Mouse (Mus musculus): Measurements from ENCODE around the gene Pcbd2.
A peak's percentile ranks its signal among the peaks of the same experiment; 100 is the strongest.

Pcbd2 gene

GRCm38 (mm10) chr13:55737885-55738284 is 10.7 kb downstream of the Pcbd2 start:
- DNase-seq: no peak

DNA sequence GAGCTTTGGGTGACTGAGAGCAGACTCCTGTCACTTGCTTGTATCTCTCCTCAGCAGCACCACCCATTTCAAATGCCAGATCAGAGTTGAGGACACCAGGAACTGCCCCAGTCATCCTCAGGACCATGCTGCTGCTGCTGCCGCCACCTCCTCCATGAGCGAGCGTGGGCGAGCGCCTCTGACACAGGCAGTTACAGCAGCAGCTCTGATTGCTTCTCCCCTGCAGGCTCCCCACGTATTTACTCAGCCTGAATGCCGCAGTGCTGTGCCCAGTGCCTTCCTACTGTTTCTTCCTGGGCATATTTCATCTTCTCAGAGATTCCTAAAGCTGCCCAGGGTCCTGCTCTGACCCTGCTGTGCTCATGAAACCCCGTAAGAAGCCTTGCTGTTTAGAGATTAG is 15.1 kb downstream of the Pcbd2 start:
- no peak for DNase-seq

DNA sequence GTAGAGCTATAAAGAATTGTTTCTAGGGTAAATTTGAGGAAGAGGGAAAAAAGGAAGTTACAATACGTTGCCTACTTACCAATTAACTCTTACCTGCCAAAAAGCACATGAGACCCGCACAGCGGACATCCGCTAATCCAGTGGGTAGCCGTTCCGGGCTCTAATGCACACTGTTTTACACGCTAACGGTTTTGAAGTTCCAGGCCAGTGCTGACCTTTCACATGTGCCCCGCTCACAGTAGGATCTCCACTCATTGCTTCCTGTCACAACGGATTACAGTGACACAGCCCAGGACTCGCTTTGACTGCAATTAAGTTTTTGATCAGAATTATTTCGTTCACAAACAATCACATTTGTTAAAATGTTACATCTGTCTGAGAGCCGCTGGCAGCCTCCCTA is 27.2 kb downstream of the Pcbd2 start:
- DNase-seq: no peak

- no peak for DNase-seq
Measured at GRCm38 (mm10) chr13:55756789-55757188, 29.6 kb downstream of the Pcbd2 start.

GRCm38 (mm10) chr13:55757645-55758044 is 30.5 kb downstream of the Pcbd2 start:
- DNase-seq: peak; percentile 9

- no peak for DNase-seq
Measured at GRCm38 (mm10) chr13:55760576-55760975, 33.4 kb downstream of the Pcbd2 start.

- no peak for DNase-seq
Measured at GRCm38 (mm10) chr13:55761486-55761885, 34.3 kb downstream of the Pcbd2 start.

DNA sequence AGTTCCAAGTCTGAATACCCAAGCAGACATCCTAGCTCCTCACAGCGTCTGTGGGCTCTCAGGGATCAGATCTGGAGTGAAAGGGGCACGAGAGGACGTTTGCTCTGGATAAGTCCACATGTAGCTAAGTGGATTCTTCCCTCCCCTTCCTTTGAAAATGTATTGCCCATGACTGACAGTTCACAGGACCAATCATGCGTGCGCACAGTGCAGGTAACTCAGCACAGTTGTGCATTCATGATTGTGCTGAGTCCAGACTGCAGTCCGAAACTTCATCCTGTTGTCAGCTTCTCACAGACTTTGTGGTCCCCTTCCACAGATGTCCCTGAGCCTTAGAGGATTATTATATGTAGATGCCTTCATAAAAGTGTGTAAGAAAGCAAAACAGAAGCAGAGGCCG is 47.2 kb downstream of the Pcbd2 start:
- no peak for DNase-seq

DNA sequence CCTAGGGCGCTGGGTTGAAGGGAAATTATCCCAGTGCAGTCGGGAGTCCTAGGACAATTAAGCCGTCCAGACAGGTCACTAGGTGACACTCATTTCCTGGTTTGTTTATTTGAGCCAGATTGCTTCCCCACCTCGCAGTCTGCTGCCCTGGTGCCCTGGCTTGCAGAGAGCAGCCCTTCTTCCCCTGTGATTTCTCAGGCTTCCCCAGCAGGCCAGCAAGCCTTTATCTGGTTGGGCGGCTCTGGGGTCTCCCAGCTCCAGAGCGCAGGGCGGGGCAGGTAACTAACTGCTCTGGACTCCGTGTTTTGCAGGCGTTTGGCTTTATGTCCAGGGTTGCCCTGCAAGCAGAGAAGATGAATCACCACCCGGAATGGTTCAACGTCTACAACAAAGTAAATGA is 47.9 kb downstream of the Pcbd2 start:
- DNase-seq: no peak

DNA sequence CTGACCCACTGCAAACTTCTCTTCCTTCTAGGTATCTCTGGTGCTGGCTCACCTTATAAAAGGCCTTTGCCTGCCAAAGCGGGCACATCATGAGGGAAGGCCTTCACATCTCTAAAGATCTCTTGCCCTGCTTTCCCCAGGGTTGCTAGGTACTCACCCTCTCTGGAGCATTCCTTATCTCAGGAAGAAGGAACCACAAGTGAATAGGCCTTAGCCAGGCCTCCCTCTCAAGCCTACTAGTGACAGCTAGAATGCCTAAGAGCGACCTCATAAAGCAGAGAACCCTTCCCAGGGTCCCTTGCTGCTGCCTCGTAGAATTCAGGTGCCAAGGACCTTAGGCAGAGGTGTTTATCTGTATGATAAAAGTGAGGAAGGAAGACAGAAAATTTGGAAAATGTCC is 57.1 kb downstream of the Pcbd2 start, which contains the start of gene Catsper3:
TSS of gene Catsper3 (plus strand) at position 301 of the 400 bp plus-strand sequence.
- DNase-seq: no peak

GRCm38 (mm10) chr13:55786120-55786519 is 59.0 kb downstream of the Pcbd2 start:
- DNase-seq: no peak

- DNase-seq: no peak
Measured at GRCm38 (mm10) chr13:55801246-55801645, 74.1 kb downstream of the Pcbd2 start.

DNA sequence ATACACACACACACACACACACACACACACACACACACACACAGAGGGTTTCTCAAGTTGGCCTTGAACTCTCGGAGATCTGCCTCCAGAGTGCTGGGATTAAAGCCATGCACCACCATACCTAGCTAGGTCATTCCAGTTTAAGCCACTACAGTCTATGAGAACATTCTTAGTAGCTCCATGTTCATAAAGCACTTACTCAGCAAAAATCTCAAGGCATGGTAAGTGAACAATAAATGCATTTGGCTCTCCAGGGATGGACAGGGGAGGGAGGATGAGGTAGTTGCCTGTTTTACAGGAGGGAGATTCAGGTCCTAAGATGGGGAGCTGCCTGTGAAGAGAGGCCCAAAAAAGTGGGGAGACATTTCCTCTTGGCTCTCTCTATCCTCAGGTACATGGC is 76.8 kb downstream of the Pcbd2 start:
- DNase-seq: no peak

DNA sequence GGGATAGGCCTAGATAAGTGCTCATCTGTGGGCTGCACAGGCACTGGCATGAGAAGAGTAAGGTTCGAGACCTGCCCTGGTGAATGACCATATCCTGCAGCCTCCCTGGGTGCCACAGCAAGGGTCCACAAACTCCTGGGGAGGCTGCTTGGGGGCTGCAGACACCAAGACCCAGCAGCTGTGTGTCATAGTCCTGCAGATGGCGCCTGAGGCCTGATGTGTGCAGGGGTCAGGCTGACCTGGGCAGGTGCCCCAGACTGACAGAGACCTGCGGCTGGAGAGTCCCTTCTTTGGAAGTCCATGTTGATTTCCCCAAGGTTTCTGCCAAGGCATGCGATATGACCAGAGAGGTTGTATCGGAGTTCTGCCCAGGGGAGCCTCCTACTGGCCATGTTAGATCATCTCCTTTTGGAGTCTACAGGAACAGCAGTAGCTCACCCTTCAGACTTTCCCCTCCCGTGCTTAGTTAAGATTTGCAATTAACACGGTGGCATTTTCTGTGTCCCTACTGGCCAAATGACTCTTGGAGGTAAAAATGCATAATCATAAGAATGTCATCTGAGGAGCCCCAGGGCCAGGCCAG is 82.0 kb downstream of the Pcbd2 start:
- no peak for DNase-seq

GRCm38 (mm10) chr13:55809707-55810106 is 82.5 kb downstream of the Pcbd2 start:
- DNase-seq: no peak

DNA sequence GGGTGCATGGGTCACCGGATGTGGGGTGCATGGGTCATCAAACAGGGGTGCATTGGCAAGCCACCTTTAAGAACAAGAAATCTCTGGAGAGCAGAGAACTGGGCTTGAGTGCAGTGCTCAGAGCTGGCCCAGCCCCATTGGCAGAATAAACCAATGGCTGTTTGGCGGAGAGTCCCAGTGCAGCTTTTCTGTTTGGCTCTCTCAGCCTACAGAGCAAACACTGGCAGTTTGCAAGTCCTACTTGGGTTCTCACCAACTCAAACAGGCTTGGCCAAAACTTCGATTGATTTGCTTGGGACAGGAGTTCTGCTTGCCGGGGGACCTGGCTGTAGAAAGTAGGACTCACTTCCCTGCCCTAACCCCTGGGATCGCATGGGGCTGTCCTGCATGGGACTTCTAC is 83.8 kb downstream of the Pcbd2 start:
- DNase-seq: no peak

GRCm38 (mm10) chr13:55813490-55814016 is 86.4 kb downstream of the Pcbd2 start:
- DNase-seq: no peak

DNA sequence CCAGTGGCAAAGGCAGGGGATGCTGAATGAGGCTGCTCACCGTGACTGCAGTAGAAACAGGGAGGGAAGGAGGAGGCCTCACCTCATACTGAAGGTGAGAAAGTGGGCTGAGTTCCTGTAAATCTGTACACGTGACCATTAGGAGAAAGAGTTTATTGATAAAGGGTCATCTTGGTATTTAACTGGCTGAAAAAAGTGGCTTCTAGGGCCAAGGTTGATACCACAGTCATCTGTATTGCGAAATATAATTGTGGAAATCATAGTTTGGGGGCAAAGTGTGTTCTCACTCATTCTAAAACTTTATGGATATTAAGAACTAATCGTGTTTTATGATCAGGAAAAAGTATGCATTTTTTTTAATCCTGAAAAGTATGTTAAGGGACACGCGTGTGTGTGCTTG is 87.7 kb downstream of the Pcbd2 start:
- DNase-seq: no peak

- DNase-seq: no peak
Measured at GRCm38 (mm10) chr13:55822499-55822898, 95.3 kb downstream of the Pcbd2 start.

- DNase-seq: no peak
Measured at GRCm38 (mm10) chr13:55824151-55824945, 97.2 kb downstream of the Pcbd2 start.

- no peak for DNase-seq
Measured at GRCm38 (mm10) chr13:55825245-55825681, 98.1 kb downstream of the Pcbd2 start.

DNA sequence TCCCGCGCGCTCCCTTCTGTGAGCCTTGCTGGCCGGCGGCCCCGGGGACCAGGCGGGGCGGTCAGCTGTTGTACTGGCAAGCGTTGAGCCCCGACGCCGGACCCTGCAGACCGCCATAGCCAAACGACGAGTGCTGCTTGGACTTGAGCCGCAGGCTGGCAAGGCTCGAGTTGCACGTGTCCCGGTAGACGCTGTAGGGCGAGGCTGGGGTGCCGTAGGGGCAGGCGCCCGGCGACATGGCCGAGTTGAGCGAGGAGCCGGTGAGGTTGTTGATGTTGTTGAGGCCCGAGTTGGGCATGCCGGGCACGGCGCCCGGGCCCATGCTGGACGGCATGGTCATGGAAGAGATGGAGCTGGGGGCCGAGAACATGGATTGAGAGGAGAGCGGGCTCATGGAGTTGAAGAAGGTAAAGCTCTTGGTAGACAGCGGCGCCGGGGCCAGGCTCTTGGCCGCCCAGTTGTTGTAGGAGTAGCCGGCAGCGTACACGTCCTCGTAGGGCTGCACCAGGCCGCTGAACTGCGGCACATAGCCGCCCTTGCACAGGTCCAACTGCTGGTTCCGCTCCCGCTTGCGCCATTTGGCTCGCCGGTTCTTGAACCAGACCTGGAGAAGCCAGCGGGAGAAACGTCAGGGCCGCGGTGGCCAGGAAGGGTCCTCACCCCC is 99.0 kb downstream of the Pcbd2 start:
- no peak for DNase-seq
